Mouse (Mus musculus) bone marrow macrophage, adult 2 months (primary cell): ENCODE results near the gene Flcn.

Experiments
- CTCF ChIP-seq: IDR thresholded peaks from 2 replicates; pipeline ENCODE4 v1.5.1; 2012; ENCODE audit warnings: low read depth, mild to moderate bottlenecking, low read length, moderate library complexity
- POLR2A ChIP-seq: IDR thresholded peaks from 2 replicates; pipeline ENCODE4 v1.6.1; 2012; ENCODE audit warnings: mild to moderate bottlenecking, low read depth, low read length, borderline replicate concordance

- no peak for TF ChIP-seq CTCF
- no peak for TF ChIP-seq POLR2A
Observed at GRCm38 (mm10) chr11:59810480-59811158, 803 bp upstream of the Flcn start.
